Mouse (Mus musculus): ENCODE data around the gene Dlst.

The Dlst gene

DNA sequence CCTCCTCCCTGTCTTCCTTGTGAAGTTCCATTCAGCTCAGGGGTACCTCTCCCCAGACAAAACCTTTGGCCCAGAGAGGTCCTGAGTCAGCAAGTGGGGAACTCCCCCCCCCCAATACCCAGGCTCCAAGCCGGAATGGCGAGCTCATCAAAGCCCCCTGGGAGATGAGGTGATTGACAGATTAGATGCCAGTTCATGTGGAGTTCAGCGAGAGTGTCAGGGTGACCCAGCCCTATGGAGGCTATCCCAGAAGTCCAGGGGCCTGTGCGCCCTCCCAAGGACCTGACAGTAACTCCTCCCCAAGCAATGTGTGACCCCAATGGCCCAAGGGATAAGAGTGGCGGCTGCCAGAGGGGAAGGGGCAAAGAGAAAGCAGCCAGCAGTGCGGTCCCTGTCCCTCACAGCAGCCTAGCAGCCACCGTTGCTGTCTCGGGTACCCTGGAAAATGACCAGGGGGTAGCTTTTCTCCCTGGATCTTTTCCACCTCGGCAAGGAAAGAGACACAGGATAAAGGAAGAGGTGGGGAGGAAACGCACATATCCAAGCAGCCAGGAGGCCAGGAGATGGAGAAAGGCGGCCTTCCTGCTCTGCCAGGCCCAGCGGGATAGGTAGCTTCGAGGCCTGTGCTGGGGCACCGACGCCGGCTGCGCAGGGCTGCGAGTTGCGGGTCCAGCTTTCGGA lies 39.8 kb downstream of the Dlst start:
- DNase-seq (ENCODE audit: low spot score in 2 of 2): no peak

DNA sequence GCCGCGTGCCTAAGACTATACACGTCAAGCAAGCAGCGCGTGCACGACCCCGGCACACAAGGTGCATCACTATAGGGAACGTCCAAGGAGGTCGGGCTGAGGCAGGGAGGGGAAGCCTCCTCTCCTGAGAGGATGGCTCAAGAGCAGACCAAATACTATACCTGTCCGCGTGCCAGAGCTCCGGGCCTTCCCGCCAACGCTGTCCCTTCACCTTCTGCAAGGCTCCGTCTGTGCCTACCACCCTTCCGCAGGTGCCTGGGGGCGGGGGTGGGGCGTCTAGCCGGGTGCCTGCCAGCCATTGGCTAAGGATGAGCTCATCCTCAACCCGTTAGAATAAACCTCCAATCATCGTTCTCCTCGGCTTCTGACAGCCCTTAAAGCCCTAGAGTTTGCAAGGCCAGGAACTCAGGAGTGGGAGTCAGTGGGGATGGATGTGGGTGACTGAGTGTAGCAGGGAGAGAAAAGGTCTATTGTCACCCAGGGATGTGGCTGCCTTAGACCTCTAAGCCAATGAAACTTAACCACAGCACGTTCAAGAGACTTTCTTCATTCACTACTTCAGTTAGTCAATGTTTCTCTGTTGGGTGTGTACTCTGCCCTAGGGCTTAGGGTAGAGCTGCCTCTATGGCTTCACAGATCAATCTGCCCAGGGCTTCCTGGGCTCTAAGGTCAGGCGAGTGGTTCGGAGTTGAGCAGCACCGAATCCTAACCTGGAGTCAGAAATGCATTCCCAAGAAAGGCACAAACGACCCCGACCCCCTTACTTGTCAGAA lies 40.6 kb downstream of the Dlst start, which contains the start of gene Rps6kl1:
Gene Rps6kl1 (minus strand): TSS at position 263 of the 773 bp plus-strand sequence.
- DNase-seq (ENCODE audit: low spot score in 2 of 2): peak; percentile 87 to 89

DNA sequence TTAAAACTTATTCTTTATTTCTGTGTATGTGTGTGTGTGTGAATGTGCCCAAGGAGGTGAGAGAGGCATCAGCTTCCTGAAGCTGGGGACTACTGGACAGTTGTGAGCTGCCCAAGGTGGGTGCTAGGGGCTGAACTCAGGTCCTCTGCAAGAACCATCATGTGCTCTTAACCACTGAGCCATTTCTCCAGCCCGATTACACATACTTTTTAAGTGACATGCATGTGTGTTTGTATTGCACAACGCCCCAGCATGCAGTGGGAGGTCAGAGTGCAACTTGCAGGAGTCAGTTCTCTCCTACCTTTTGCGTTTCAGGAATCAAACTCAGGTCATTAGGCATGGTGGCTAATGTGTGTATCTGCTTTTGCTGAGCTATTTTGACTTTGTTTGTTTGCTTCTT lies 42.4 kb downstream of the Dlst start:
- no peak for DNase-seq (ENCODE audit: low spot score in 2 of 2)

DNA sequence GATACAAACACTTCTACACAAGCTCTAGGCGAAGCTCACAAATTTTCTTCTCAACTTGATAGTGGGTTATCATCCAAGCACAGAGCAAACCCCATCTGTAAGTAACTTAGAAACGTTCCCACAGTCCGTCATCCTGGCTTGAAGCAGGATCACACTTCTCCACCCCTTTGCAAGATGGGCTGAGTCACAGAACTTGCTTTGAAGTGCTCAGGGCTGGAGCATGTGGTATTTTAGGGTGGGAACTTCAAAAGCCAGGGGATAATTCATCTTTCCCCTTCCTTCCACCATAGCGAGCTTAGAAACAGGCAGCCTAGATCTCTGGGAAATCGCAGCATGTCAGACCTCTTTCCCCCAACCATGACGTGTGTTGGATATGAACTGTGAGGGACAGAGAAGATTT lies 45.7 kb downstream of the Dlst start:
- DNase-seq (ENCODE audit: low spot score in 2 of 2): no peak

DNA sequence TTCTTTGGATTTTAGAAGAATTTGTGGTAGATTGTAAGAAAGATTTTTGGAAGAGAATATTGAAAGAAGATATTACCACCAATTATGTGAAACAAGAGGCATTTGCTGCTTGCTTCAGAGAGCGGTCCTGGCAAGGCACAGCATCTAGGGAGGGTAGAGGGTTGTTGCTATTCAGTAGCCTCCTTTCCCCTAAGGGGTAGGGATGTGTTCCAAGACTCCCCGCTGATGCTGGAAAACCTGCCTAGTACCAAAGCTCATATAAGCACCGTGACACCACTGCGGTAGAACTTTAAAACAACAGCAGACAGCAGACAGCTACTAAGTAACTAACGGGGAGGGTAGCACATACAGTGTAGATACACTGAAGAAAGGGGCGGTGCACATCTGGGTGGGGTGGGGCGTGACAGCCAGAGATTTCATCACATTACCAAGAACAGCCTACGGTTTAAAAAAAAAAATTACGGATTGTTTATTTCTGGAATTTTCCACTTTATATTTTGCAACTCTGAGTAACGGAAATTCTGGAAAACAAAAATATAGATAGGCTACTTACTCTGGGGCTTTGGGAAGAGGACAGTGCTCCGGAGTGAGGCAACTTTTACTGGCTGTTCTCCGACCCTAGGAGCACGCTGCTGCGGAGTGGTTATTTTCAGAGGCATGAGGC lies 47.3 kb downstream of the Dlst start:
- no peak for DNase-seq (ENCODE audit: low spot score in 2 of 2)

DNA sequence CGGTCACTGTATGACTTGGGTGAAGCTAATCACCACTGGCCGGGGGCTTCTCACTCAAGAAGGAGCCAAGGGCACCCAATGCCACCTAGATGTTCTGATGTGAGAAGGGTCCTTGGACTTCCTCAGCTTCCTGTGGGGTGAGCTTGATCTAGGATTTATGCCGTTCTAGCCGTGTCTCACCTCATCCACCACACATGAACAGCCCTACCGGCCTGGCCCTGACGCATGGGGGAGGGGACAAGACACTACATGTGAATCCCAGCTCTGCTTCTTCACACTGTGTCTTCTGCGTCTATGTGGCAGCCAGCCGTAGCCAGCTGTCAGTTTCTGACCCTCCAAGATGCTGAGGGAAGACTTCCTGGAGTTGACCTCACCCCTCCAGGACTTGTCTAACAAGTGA lies 48.2 kb downstream of the Dlst start:
- no peak for DNase-seq (ENCODE audit: low spot score in 2 of 2)

DNA sequence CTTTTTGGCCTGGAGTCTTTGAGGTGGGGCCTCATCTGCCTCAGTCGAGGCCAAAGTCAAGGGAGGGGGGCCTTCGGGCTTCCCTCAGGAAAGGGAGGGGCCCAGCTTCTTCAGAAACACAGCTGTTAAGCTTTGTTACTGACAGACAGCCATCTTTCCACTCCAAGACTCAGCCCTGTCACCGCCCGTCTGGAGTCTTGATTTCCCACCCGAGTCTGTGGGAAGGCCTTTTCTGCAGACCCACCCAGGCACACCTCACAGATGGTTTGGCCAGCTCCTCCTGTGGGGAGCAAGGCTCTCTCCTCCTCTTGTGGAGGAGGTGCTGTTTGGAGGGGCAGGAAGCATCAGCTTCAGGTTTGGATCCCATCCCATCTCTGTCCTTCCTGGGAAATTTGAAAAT lies 49.0 kb downstream of the Dlst start:
- no peak for DNase-seq (ENCODE audit: low spot score in 2 of 2)

DNA sequence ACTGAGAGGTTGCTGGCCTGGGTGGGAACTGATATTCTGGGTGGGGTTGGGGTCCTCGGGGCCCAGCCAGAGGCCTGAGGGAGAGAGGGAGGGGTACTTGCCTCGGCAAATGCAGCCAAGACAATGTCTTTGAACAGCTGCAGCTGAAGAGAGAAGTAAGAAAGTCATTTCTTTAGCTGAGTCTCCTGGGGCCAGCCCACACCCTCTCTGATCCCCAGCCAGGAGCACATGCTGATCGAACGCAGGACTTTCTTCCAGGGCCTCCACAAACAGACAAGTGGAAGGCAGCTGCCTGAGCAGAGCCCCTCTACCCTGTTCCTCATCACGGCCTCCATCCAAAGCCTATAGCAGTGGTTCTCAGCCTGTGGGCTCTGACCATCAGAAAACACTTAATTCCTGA lies 54.4 kb downstream of the Dlst start:
- DNase-seq (ENCODE audit: low spot score in 2 of 2): no peak

DNA sequence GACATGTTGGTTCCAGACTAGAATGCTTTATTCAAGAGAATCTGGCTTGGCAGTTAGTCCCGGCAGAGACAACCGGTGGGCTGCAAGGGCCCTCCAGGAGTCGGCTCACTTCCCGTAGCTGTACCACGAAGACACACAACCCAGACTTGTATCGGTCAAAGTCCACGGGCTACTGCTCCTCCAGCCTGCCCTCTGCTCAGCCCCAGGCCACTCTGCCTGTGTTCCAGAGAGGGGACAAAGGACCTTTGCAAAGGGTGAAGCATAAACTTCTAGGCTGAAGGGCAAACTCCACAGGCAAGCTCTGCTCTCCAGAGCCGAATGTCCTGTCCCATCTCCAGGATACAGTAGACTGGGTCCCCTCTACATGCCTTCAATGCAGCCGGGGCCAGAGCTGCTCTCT lies 56.0 kb downstream of the Dlst start:
- no peak for DNase-seq (ENCODE audit: low spot score in 2 of 2)

DNA sequence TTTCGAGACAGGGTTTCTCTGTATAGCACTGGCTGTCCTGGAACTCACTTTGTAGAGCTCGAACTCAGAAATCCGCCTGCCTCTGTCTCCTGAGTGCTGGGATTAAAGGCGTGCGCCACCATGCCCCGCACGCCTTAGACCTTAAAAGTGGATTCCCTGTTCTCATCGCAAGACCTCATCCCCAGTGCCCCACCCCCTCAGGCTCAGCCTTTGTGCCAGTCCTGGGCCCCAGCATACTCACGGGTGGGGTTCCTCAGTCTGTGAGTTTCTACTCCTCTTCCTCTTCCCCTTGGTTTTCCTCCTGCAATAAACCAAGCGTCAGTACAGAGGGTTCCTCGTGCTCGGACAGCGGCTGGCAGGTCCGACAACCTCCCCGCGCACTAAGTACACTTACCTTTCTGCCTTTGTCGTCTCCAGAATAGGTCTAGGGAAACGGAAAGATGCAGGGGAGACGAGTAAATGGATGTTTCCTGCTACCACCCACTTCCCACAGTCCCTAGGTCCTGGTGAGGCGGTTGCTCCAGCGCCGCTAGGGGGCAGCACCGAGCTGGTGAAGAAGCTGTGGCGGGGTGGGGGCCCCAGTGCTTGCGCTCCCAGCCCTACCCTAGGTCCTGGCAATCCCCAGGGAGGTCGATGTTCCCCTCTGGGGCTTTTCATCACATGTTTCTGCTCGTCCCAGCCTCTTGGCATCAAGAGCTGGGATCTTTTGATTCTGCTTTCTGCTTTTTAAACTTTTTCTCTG lies 58.7 kb downstream of the Dlst start:
- peak; percentile 83 to 90 for DNase-seq (ENCODE audit: low spot score in 2 of 2)

DNA sequence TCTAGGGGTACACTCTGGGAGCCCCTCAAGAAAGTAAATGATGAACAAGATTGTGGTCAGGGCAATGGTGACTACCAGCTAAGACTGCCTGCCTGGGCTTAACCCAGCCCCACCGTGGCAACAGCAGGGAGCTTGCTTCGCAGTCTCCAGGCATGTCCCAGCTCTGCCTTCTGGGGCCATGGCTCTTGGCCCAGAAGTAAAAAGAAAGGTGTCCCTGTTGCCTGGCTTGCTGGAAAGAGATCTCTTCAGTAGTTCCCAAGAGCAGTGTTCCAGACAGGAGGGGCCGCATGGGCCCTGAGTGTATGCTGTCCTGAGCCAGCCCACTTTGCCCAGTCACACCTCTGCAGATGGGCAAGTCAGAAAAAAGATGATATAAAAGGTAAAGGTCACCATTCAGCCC lies 59.2 kb downstream of the Dlst start:
- no peak for DNase-seq (ENCODE audit: low spot score in 2 of 2)

DNA sequence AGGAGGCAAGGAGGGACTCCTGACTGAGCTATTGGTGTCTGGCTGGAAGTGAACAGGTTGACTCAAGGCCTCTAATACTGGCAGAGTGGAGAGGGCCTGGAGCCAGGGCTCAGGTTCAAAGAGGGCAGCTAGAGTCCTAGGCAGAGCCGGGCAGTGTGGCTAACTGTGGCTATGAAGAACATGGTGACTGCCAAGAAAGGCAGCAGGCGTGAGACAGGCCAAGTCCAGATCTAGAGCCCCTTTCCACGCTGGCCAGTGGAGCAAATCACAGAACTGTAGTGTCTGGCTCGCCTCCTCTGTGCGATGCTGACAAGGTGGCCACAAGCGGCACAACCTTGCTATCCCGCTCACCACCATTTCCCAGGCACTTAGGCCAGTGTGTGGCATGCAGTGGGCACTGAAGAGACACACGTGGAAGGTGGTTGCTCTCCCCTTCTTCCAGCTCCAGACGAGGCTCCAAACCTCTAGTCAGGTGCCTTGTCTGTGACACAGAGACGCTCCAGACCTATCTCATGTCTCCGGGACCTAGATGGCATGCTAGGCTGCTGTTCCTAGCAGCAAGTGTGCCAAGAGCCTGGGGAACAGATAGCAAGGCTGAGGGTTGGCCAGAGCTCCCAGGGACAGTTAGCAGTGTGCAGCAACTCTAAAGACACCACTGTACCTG lies 59.8 kb downstream of the Dlst start:
- DNase-seq (ENCODE audit: low spot score in 2 of 2): peak; percentile 53 to 58

DNA sequence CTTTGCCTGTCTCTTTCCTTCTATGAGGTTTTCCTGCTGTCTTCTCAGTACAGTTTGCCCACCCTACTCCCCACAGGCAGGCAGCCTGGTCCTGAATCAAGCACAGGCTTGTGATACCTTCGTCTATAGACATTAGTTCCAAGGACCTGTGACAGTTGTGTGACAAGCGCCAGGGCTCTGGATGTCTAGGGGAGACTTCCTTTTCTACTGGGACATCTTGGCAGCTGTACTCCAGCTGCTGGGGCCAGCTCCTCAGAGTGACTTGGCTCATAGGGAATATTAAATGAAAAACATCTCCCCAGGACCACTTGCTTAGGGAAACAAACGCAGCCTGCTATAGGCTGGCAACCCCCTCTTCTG lies 60.3 kb downstream of the Dlst start:
- no peak for DNase-seq (ENCODE audit: low spot score in 2 of 2)

DNA sequence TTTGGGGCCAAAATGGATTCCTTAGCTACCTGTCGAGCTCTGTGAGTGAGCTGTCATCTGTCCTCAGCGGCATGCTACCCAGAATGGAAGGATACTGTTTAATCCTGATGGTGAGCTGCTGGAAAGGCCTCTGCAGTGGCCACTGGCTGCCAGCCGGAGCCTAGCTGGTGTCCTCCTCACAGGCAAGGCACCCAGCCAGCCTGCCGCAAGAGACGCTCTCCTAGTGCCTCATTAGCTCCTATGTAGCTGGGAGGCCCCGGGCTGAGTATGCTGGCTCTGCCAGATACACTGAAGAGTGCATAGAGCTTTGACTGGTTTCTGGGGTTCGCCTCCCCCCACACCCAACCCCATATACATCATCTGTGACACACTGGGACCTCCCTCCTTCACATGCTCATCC lies 63.4 kb downstream of the Dlst start:
- DNase-seq (ENCODE audit: low spot score in 2 of 2): no peak

DNA sequence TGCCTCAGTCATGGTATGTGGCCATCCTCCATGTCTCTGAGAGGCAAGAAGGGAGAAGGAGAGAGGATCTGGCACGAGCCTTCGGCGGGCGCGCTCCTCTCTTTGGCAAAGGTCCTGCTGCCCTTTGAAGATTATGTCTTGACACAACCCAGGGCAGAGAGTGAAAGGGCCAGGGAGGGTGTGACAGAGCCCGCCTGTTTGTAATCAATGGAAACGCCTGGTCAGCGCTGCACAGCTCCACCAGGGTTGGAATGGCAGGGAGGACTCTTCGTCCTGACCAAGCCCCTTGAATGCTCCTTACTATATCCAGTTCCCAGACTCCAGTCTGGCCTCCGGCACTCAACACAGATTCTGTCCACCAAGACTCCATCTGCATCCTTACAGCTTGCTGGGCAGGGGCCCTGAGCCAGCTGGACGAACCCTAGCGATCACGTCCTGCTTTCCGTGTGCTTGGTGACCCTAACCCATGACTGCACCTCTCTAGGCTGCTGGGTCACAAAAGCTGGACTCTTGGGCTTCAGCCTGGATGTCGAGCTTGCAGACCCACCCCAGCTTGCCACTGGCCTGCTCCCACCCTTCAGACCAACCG lies 64.5 kb downstream of the Dlst start:
- DNase-seq (ENCODE audit: low spot score in 2 of 2): no peak

DNA sequence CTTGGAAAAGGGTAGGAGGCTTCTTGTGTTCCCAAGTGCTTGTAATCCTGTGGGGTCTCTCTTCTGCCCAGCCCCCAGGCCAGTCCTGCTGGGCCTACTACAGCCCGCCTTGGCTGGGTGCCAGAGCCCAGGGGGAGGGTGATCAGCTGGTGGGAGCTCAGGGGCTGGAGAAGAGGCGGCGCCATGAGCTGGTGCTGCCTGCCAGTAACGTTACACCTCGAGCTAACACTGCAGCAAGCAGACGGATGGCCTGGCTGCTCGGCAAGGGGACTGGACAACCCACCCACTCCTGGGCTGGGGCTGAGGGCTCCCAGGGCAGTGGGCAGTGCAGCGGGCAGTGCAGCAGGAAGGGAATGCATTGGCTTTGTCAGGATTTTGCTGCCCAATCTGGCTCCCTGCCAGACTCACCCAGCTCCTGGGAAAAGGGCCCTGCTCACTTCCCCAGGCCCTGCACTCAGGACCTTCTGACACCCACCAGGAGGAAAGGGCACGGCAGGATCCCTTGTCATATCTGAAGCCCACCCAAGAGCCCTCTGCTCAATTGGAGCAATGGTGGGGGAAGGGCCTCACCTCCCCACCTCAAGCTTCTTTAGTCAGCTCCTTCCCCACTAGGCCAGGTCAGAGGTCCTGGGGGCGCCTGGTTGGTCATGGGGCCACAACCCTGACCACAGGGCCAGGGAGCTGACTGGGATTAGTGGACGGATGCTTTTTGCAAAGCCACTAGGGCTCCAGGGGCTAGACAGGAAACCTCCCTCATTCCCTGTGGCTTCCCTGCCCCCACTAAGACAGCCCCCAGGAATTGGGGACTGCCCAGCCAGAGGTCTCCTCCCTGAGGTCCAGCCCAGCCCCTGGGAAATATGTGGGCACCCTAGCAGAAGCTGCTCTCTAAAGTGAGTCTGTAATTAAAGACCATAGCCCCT lies 65.6 kb downstream of the Dlst start:
- DNase-seq (ENCODE audit: low spot score in 2 of 2): peak; percentile 78 to 79

DNA sequence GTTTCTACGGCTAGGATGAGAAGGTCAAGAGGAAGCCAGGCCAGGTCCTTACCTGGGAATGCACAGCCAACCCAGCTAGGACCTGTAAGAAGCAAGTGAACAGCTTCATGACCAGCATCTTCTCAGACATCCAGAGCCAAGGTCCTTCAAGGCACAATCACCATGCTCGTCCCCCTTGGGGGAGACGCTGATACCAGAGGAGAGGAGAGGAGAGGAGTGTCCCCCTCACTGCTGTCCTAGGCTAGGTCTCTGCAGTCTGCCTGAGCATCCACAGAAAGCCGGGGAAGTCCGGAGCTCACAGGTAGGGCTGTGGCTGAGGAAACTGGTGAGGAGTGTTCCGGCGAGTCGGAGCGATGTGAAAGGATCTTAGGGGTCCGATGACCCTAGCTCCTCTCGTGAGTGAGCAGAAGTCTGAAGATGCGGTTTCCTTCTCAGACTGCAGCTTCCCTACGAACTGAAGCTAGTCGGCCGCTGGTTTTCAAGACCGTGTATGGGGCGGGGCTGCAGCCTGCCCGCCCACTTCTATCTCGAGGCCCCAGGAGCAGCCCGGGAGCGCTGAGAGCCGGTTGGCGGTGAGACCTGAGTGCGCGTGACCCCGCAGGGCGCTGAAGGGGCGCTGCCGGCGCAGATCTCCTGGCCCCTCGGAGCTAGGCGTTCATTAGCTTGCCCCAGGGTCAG lies 66.4 kb downstream of the Dlst start:
- no peak for DNase-seq (ENCODE audit: low spot score in 2 of 2)

DNA sequence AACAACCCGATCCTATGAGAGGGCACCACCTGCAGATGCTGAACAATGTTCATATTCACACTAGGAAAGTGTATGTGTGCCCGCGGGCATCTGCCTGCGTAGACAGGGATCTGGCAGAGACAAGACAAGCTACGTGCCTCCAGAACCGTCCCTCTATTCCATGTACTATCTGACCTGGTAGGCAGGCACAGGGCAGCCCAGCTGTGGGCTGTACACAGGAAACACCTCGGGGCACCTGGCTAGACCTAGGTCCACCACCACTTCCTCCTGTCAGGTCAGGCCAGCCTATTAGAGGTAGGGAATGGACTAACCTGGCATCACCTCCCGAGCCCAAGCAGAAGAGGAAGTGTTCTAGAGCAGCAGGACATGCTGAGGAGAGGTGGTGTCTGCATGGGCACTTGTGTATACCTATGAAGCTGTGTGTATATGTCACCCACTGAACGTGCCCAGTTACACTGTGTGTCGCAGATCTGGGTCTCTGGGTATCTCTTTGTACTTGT lies 67.2 kb downstream of the Dlst start, which contains the start of gene Pgf:
Gene Pgf (minus strand): TSS at position 51 of the 500 bp plus-strand sequence.
- DNase-seq (ENCODE audit: low spot score in 2 of 2): no peak

DNA sequence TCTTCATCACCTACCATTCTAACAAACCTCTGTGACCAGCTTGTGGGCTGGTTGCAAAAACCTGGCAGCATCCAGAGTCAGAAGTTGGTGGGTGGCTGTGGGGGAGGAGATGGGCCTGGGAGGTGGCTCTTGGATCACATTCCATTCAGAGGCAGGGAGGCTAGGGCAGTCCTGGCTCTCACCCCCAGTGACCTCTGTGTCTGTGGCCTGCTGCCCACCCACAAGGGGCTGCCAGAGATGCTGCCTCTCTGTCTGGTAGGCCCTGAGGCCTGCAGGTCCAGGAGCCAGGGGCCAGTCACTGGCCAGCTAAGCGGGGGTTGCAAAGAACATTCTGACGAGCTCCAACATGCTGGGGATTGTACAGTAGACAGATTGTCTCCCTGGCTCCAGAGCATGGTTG lies 67.7 kb downstream of the Dlst start:
- DNase-seq (ENCODE audit: low spot score in 2 of 2): no peak
